Mouse (Mus musculus): ENCODE results near the gene Akr1d1.

GRCm38 (mm10) chr6:37483262-37483661 is 46.7 kb upstream of the Akr1d1 start:
- TF ChIP-seq POLR2A (IDR thresholded peaks at IDR 0.05; ENCODE audit: control insufficient read depth, extremely low read depth, insufficient read depth, low read length, poor library complexity) (no peak), CTCF (IDR thresholded peaks at IDR 0.05; ENCODE audit: borderline replicate concordance, control insufficient read depth, extremely low read depth, insufficient read depth, low read length, poor library complexity) (no peak)
